8 mouse cellular contexts compared by ENCODE assay signal in the genomic region with DNA sequence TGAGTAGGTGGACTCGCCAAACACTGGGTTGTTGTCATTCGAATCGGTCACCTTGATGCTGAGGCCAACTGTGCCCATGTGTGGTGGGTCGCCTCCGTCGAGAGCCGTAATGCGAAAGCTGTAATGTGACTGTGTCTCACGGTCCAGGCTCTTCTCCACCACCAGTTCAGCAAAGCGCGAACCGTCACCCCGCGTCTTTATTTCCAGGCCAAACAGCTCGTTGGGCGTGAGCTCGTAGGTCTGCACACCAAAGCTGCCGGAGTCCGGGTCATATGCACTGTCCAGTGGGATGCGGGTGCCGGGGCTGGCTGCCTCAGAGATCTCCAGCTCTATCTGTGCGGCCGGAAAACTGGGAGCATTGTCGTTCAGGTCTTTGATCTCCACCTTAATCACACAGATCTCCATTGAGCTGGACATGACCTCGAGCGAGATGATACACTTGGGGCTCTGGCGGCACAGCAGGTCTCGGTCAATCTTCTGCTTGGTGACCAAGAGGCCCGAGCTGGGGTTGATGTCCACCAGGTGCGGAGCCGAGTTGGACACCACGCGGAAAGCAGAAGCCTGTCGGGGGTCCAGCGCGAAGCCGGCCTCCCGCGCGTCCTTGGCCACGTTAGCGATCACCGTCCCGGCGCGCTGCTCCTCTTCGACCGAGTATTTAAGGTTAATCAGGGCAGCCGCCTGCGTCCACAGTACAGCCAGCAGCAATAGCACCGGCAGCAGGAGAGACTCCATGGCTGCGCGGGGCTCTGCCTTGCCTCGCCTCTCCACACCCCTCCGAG. TPM values are rescaled to one million over a fixed set of nuclear protein-coding genes. Genes with fewer than 3 reads are reported as not detected.
DNase-seq lines count a peak whose midpoint lies in the region; ATAC-seq and TF ChIP-seq lines count a peak whose summit lies in the region.

No protein-coding gene starts in this region.

- H3K9me3 ChIP-seq in limb, embryonic 12.5 days: no peaks in the 10 kb centered on the region

- WGBS in limb, embryonic 12.5 days: 19% methylated on average over 50 of the region's 55 CpGs
- WGBS in small intestine, adult 2 months: 16% methylated on average over 55 of the region's 55 CpGs

- 0 out of 2 replicates have a peak overlapping the region, but pooled peaks have one; percentile 44 for H3K9ac ChIP-seq in limb, embryonic 12.5 days (replicated peaks)

- no peak for TF ChIP-seq CTCF in small intestine, adult 2 months (IDR thresholded peaks at IDR 0.05; ENCODE audit: extremely low read depth, insufficient read length, insufficient replicate concordance, low read depth, low read length)

- peak overlapping the region; percentile 75 for H3K4me2 ChIP-seq in limb, embryonic 12.5 days

- peak; percentile 24 for DNase-seq in adrenal gland, adult 2 months
- DNase-seq in adrenal gland, adult 8-10 months: no peak
- DNase-seq in right cerebral cortex, postnatal 10 days (ENCODE audit: low spot score in 2 of 2): peak; percentile 24 to 29
- DNase-seq in right cerebral cortex, postnatal 36 days (ENCODE audit: low spot score in 2 of 2): no peak
- no peak for DNase-seq in left cerebral cortex, adult 8-10 months (ENCODE audit: low spot score in 2 of 2)
- DNase-seq in urinary bladder, postnatal 36 days (ENCODE audit: low spot score in 2 of 2): no peak

- 0 out of 2 replicates have a peak, but pooled peaks cover 5% of the 10 kb centered on the region for H3K4me1 ChIP-seq in limb, embryonic 12.5 days (replicated peaks)
- H3K4me1 ChIP-seq in small intestine, adult 2 months (ENCODE audit: control insufficient read depth, insufficient read depth, insufficient read length, low read length): no peaks in the 10 kb centered on the region

- peak overlapping the region; percentile 53 for H3K4me3 ChIP-seq in limb, embryonic 12.5 days (replicated peaks)
- H3K4me3 ChIP-seq in small intestine, adult 2 months (ENCODE audit: low read depth, low read length): peak overlapping the region; percentile 91

- no peak overlapping the region for H3K27ac ChIP-seq in limb, embryonic 12.5 days
- H3K27ac ChIP-seq in small intestine, adult 2 months (ENCODE audit: insufficient read depth, low read depth, low read length): no peak overlapping the region

- TF ChIP-seq POLR2A in small intestine, adult 2 months (IDR thresholded peaks at IDR 0.05; ENCODE audit: low read depth, low read length): no peak

- no peak for ATAC-seq in limb, embryonic 12.5 days (ENCODE audit: insufficient number of reproducible peaks, insufficient read depth, low FRiP score, low TSS enrichment, low read depth)

- H3K27me3 ChIP-seq in limb, embryonic 12.5 days: peaks cover 85% of the 10 kb centered on the region
- peaks cover 18% of the 10 kb centered on the region; the same call in 1 of the 2 replicates for H3K27me3 ChIP-seq in small intestine, adult 2 months (ENCODE audit: control insufficient read depth, insufficient read depth, low read length)

- no peaks in the 10 kb centered on the region for H3K36me3 ChIP-seq in limb, embryonic 12.5 days
- H3K36me3 ChIP-seq in small intestine, adult 2 months (ENCODE audit: control insufficient read depth, insufficient read depth, low read length): no peaks in the 10 kb centered on the region

RNA-seq across cellular contexts. Expression of gene Pcdh19, which starts 2.1 kb away (rescaled TPM):
- total RNA-seq in adrenal gland, adult 2 months (2021): 1 to 10 TPM; 6.1 to 8.0 TPM
- 1.2 and 1.6 TPM in 2 replicates for polyA plus RNA-seq in adrenal gland, adult 2 months (2012; rRNA removed)
- total RNA-seq in adrenal gland, adult 8-10 months (2022): 10 to 100 TPM in 3 of 4 experiments, 1 to 10 TPM in 1; 9.5 to 14.6 (median 11.7) TPM
- 3.5 and 5.2 TPM in 2 replicates for polyA plus RNA-seq in limb, embryonic 12.5 days (2016; fragmentation: Nextera tagmentation; extraction: Ambion mirVana)
- 0.32 and 0.51 TPM in 2 replicates for polyA plus RNA-seq in small intestine, adult 2 months (2012; rRNA removed)
- 10 to 100 TPM; 24.8 to 35.4 (median 25.8) TPM for total RNA-seq in left cerebral cortex, adult 8-10 months (2022)

Comparison
In these comparisons a context has a peak if more than half of its experiments do, and no peak if none do; other contexts are left out.
1. DNase-seq: peak in adrenal gland, adult 2 months (single experiment) and right cerebral cortex, postnatal 10 days (2 of 2); none in adrenal gland, adult 8-10 months (single experiment), right cerebral cortex, postnatal 36 days (0 of 2), left cerebral cortex, adult 8-10 months (0 of 2) and urinary bladder, postnatal 36 days (0 of 2).